8 mouse cellular contexts compared by ENCODE assay signal in genomic region chr1:62707913-62708860, GRCm38 (mm10). TPM values are rescaled to one million over a fixed set of nuclear protein-coding genes. Genes with fewer than 3 reads are reported as not detected.
DNase-seq lines count a peak whose midpoint lies in the region; ATAC-seq and TF ChIP-seq lines count a peak whose summit lies in the region.

No protein-coding gene starts in this region.

- no peaks in the 10 kb centered on the region for H3K9me3 ChIP-seq in kidney, embryonic 15.5 days (replicated peaks)
- no peaks in the 10 kb centered on the region for H3K9me3 ChIP-seq in embryonic facial prominence, embryonic 11.5 days (replicated peaks; ENCODE audit: control insufficient read depth, low read length)
- H3K9me3 ChIP-seq in intestine, embryonic 14.5 days (ENCODE audit: control insufficient read depth, low read length): no peaks in the 10 kb centered on the region
- H3K9me3 ChIP-seq in midbrain, postnatal 0 days (ENCODE audit: low read length): no peaks in the 10 kb centered on the region

- H3K27me3 ChIP-seq in kidney, embryonic 15.5 days: peaks cover 90% of the 10 kb centered on the region
- H3K27me3 ChIP-seq in embryonic facial prominence, embryonic 11.5 days (ENCODE audit: control insufficient read depth, insufficient read depth, low read length): peaks cover 2% of the 10 kb centered on the region; the same call in 1 of the 2 replicates
- H3K27me3 ChIP-seq in intestine, embryonic 14.5 days (replicated peaks; ENCODE audit: control insufficient read depth, insufficient read depth, low read length): no peaks in the 10 kb centered on the region
- no peaks in the 10 kb centered on the region for H3K27me3 ChIP-seq in midbrain, postnatal 0 days (ENCODE audit: insufficient read depth, low read length)

- 11% methylated on average over 17 of the region's 17 CpGs for WGBS in kidney, embryonic 15.5 days
- 19% methylated on average over 17 of the region's 17 CpGs for WGBS in embryonic facial prominence, embryonic 11.5 days
- WGBS in intestine, embryonic 14.5 days: 28% methylated on average over 17 of the region's 17 CpGs
- WGBS in midbrain, postnatal 0 days: 13% methylated on average over 17 of the region's 17 CpGs

- H3K9ac ChIP-seq in kidney, embryonic 15.5 days: no peak overlapping the region
- peak overlapping the region; percentile 18 for H3K9ac ChIP-seq in embryonic facial prominence, embryonic 11.5 days (replicated peaks; ENCODE audit: low read length)
- H3K9ac ChIP-seq in intestine, embryonic 14.5 days (ENCODE audit: low read length): peak overlapping the region; percentile 73; the same call in 1 of the 2 replicates
- H3K9ac ChIP-seq in midbrain, postnatal 0 days (replicated peaks; ENCODE audit: low read length, poor library complexity, severe bottlenecking): peak overlapping the region; percentile 50

- H3K4me3 ChIP-seq in kidney, embryonic 15.5 days (replicated peaks): peak overlapping the region; percentile 61
- peak overlapping the region; percentile 65; the same call in 1 of the 2 replicates for H3K4me3 ChIP-seq in embryonic facial prominence, embryonic 11.5 days (ENCODE audit: low read depth, low read length)
- peak overlapping the region; percentile 73 for H3K4me3 ChIP-seq in intestine, embryonic 14.5 days (ENCODE audit: low read depth, low read length)
- H3K4me3 ChIP-seq in midbrain, postnatal 0 days (ENCODE audit: low read depth, low read length): peak overlapping the region; percentile 52

- 0 out of 2 replicates have a peak, but pooled peaks have one; percentile 3 for TF ChIP-seq CTCF in midbrain, postnatal 0 days (IDR thresholded peaks at IDR 0.05)

- H3K27ac ChIP-seq in kidney, embryonic 15.5 days: no peak overlapping the region
- no peak overlapping the region for H3K27ac ChIP-seq in embryonic facial prominence, embryonic 11.5 days (replicated peaks; ENCODE audit: low read depth, low read length)
- H3K27ac ChIP-seq in intestine, embryonic 14.5 days (ENCODE audit: low read depth): no peak overlapping the region
- 0 out of 2 replicates have a peak overlapping the region, but pooled peaks have one; percentile 60 for H3K27ac ChIP-seq in midbrain, postnatal 0 days (ENCODE audit: low read depth, low read length)

- peak overlapping the region; percentile 97 for H3K4me2 ChIP-seq in kidney, embryonic 15.5 days
- H3K4me2 ChIP-seq in embryonic facial prominence, embryonic 11.5 days (ENCODE audit: low read depth, low read length): peak overlapping the region; percentile 82
- H3K4me2 ChIP-seq in intestine, embryonic 14.5 days (ENCODE audit: low read length): peak overlapping the region; percentile 68
- H3K4me2 ChIP-seq in midbrain, postnatal 0 days (ENCODE audit: low read depth, low read length, poor library complexity, severe bottlenecking): peak overlapping the region; percentile 98

- no peak for ATAC-seq in kidney, embryonic 15.5 days (replicated peaks; ENCODE audit: low FRiP score)
- no peak for ATAC-seq in embryonic facial prominence, embryonic 11.5 days (replicated peaks; ENCODE audit: insufficient number of reproducible peaks, low FRiP score, low TSS enrichment, low read depth)
- no peak for ATAC-seq in intestine, embryonic 14.5 days (replicated peaks; ENCODE audit: low FRiP score, low TSS enrichment, low read depth)
- no peak for ATAC-seq in midbrain, postnatal 0 days (ENCODE audit: low FRiP score)
- no peak for ATAC-seq in CD4-positive, CD25-positive, alpha-beta regulatory T cell, adult 4 months

- no peaks in the 10 kb centered on the region for H3K36me3 ChIP-seq in kidney, embryonic 15.5 days
- no peaks in the 10 kb centered on the region for H3K36me3 ChIP-seq in embryonic facial prominence, embryonic 11.5 days (replicated peaks; ENCODE audit: control insufficient read depth, insufficient read depth, low read depth, low read length)
- H3K36me3 ChIP-seq in intestine, embryonic 14.5 days (ENCODE audit: control insufficient read depth, insufficient read depth, low read length): no peaks in the 10 kb centered on the region
- no peaks in the 10 kb centered on the region for H3K36me3 ChIP-seq in midbrain, postnatal 0 days (ENCODE audit: insufficient read depth, low read length)

- H3K4me1 ChIP-seq in kidney, embryonic 15.5 days: peaks cover 63% of the 10 kb centered on the region
- H3K4me1 ChIP-seq in embryonic facial prominence, embryonic 11.5 days (ENCODE audit: control insufficient read depth, insufficient read depth, low read length): no peaks in the 10 kb centered on the region; the same call in 1 of the 2 replicates
- H3K4me1 ChIP-seq in intestine, embryonic 14.5 days (replicated peaks; ENCODE audit: control insufficient read depth, insufficient read depth, low read length): peaks cover 36% of the 10 kb centered on the region
- H3K4me1 ChIP-seq in midbrain, postnatal 0 days (ENCODE audit: insufficient read depth, low read length): peaks cover 11% of the 10 kb centered on the region; the same call in 1 of the 2 replicates

- no peak for DNase-seq in kidney, postnatal 14 days
- no peak for DNase-seq in embryonic facial prominence, embryonic 11.5 days (ENCODE audit: low spot score)
- no peak for DNase-seq in intestine, embryonic 14.5 days (ENCODE audit: low spot score)
- no peak for DNase-seq in midbrain, postnatal 0 days (ENCODE audit: low spot score)
- DNase-seq in adrenal gland, postnatal 25 days: no peak
- DNase-seq in spleen, postnatal 10 days (ENCODE audit: low spot score in 2 of 2): no peak

RNA-seq across cellular contexts. Expression of gene Nrp2, which starts 5.1 kb away (rescaled TPM):
- 11.7 and 12.2 TPM in 2 replicates for polyA plus RNA-seq in kidney, embryonic 15.5 days (2015; fragmentation: Nextera tagmentation; extraction: Ambion mirVana)
- 20.2 and 23.7 TPM in 2 replicates for polyA plus RNA-seq in embryonic facial prominence, embryonic 11.5 days (2014; fragmentation: Nextera tagmentation; extraction: Ambion mirVana)
- polyA plus RNA-seq in intestine, embryonic 14.5 days (2014; fragmentation: Nextera tagmentation; extraction: Ambion mirVana): 43.8 and 44.0 TPM in 2 replicates
- total RNA-seq in midbrain, postnatal 0 days (2014; rRNA removed): 56.7 and 60.1 TPM in 2 replicates
- 14.0 and 17.1 TPM in 2 replicates for polyA plus RNA-seq in midbrain, postnatal 0 days (2015; fragmentation: Nextera tagmentation; extraction: Ambion mirVana)
- under 1 TPM; 0.38 to 0.61 TPM for polyA plus RNA-seq in CD4-positive, CD25-positive, alpha-beta regulatory T cell, adult 4 months (2017; shearing (Covaris generic))
- total RNA-seq in adrenal gland, postnatal 25 days (2021): 38.3 and 44.1 TPM in 2 replicates
